ENCODE assay signal across 10 mouse cellular contexts in the genomic region with DNA sequence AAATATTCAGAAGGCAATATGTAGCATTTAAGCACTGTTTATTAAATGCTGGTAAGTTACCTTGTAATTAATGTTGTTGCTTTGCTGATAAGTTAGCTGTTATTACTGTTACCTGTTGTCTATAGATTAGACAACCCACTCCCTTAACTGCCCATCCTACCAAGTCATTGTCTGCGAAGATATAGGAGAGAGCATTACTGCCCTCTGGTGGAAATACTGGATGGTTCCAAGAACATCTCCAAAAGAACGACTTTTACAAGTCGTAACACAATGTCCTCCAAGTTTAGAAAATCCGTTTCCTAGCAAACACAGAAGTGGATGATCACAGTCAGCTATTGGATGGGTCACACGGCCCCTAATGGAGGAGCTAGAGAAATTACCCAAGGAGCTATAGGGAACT.
DNase-seq lines count a peak whose midpoint lies in the region; TF ChIP-seq lines count a peak whose summit lies in the region.
"Had no signal": no experiment of that assay in that cellular context is flagged by ENCODE, and none has a peak within 500 bp of the region (broad histone marks: within the 10 kb centered on the region; RNA-seq: fewer than 3 reads in every experiment).

No protein-coding gene starts in this region.

- TF ChIP-seq CTCF in left cerebral cortex, adult 2 months (IDR thresholded peaks at IDR 0.05), result peak; percentile 66

- intact Hi-C loops in left cerebral cortex, adult 2 months (cut with DNase I), result loop anchor here (1.0 to 10.0 kb wide), 5 partner anchors 86 to 601 kb away; no protein-coding TSS in a partner anchor

- no peak overlapping the region for H3K27ac ChIP-seq in left cerebral cortex, adult 2 months
- H3K27ac ChIP-seq: limb, embryonic 13.5 days had no signal

- peak; percentile 54 to 55 for DNase-seq in cerebellum, postnatal 14 days
- DNase-seq in cerebellum, adult 11 months, result no peak
- DNase-seq in left cerebral cortex, adult 2 months (ENCODE audit: extremely low spot score in 1 of 2, low spot score in 2 of 2), result peak in 1 of 2 experiments; percentile 12
- no peak for DNase-seq in left cerebral cortex, adult 8-10 months (ENCODE audit: low spot score in 2 of 2)
- DNase-seq in embryo, embryonic 10 days (ENCODE audit: low spot score), result peak; percentile 82
- DNase-seq in lung, postnatal 14 days, result peak; percentile 33
- no peak for DNase-seq in cerebellum, adult 11-12 months
- DNase-seq in B cell, adult 2 months, result no peak

- H3K4me3 ChIP-seq in left cerebral cortex, adult 2 months, result no peak overlapping the region
- H3K4me3 ChIP-seq: erythroblast, embryonic 14.5 days; limb, embryonic 13.5 days had no signal

Comparison
In these comparisons a context has a peak if more than half of its experiments do, and no peak if none do; other contexts are left out.
1. DNase-seq: peak in cerebellum, postnatal 14 days (2 of 2), embryo, embryonic 10 days (single experiment) and lung, postnatal 14 days (single experiment); none in cerebellum, adult 11 months (single experiment), left cerebral cortex, adult 8-10 months (0 of 2), cerebellum, adult 11-12 months (single experiment) and B cell, adult 2 months (0 of 2).